Mouse (Mus musculus) erythroblast, embryonic 14.5 days (primary cell): ENCODE measurements around the gene Fxyd3.

ENCODE experiments used
- GATA1 ChIP-seq: IDR thresholded peaks from 2 replicates; pipeline ENCODE4 v1.6.1; 2012; ENCODE audit warnings: low read length, inconsistent platforms, mixed read lengths
- TAL1 ChIP-seq: IDR thresholded peaks from 3 replicates; pipeline ENCODE4 v1.6.1; 2012; ENCODE audit warnings: low read length, inconsistent platforms, mixed read lengths

GRCm38 (mm10) chr7:31110861-31111385 lies 34.4 kb upstream of the Fxyd3 start:
- TF ChIP-seq TAL1 (no peak), GATA1 (no peak)
